Comparison of ENCODE assay signal across 17 mouse cellular contexts in the genomic region with DNA sequence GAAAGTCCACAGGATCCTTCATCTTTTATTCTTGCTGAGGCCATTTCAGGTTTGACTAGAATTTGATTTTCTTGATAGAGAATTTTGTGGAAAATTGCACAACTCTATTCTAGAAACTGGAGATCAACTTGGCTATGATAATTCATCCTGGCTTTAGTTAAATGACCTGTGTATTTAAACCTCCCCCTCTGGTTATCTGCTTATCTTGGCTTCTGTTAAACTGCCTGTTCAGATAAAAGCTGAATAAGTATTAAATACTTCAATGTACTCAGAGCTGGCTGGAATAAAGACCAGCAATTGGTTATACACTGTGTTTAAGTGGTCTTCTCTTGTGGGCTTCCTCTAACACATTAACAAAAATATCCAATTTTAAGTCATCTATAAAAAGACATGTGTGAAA.
"Had no signal": no experiment of that assay in that cellular context is flagged by ENCODE, and none has a peak within 500 bp of the region (broad histone marks: within the 10 kb centered on the region; RNA-seq: fewer than 3 reads in every experiment).

No protein-coding gene starts in this region.

- H3K4me1 ChIP-seq: neural tube, embryonic 12.5 days; neural tube, embryonic 13.5 days; neural tube, embryonic 15.5 days; stomach, embryonic 15.5 days had no signal

- H3K27ac ChIP-seq: neural tube, embryonic 12.5 days; neural tube, embryonic 13.5 days; neural tube, embryonic 15.5 days; stomach, embryonic 15.5 days; stomach, postnatal 0 days had no signal

- H3K9ac ChIP-seq: neural tube, embryonic 12.5 days; neural tube, embryonic 13.5 days; neural tube, embryonic 15.5 days; stomach, embryonic 15.5 days had no signal

- DNase-seq: retina, postnatal 1 day; right cerebral cortex, adult 18-20 months; right cerebral cortex, postnatal 14 days; right cerebral cortex, postnatal 25 days; right cerebral cortex, postnatal 4 days; spleen, adult 18-20 months; thymus, adult 18-20 months; thymus, adult 2 months; thymus, postnatal 14 days; thymus, postnatal 25 days; thymus, postnatal 36 days; thymus, postnatal 4 days had no signal

- H3K27me3 ChIP-seq: neural tube, embryonic 12.5 days; neural tube, embryonic 13.5 days; neural tube, embryonic 15.5 days; stomach, embryonic 15.5 days had no signal

- H3K4me3 ChIP-seq: neural tube, embryonic 12.5 days; neural tube, embryonic 13.5 days; neural tube, embryonic 15.5 days; stomach, embryonic 15.5 days had no signal

- H3K4me2 ChIP-seq: neural tube, embryonic 12.5 days; neural tube, embryonic 13.5 days; neural tube, embryonic 15.5 days; stomach, embryonic 15.5 days had no signal
